Mouse (Mus musculus) lung, embryonic 14.5 days (tissue): ENCODE measurements around the gene Tbc1d10c. TPM values are rescaled to one million over a fixed set of nuclear protein-coding genes. Genes with fewer than 3 reads are reported as not detected.

Experiments used
- ATAC-seq: fragments of 200-750 bp; cut with Nextera tagmentation; 2 replicates; pipeline ENCODE4 v1.8.0; 2017; ENCODE audit warnings: mild to moderate bottlenecking, moderate TSS enrichment, moderate library complexity; ENCODE audit not compliant: insufficient read depth
- DNase-seq: peaks from one replicate; pipeline ENCODE4 v3.0.0-alpha.2; 2015
- H3K27ac ChIP-seq: fragments of 300-500 bp; sonication (generic); 2 replicates; pipeline ENCODE4 v1.5.1; 2014; ENCODE audit warnings: low read depth, mild to moderate bottlenecking, moderate library complexity
- H3K27me3 ChIP-seq: fragments of 300-500 bp; sonication (generic); 2 replicates; pipeline ENCODE4 v1.6.1; 2014; ENCODE audit warnings: low read length, control low read depth; ENCODE audit not compliant: insufficient read depth
- H3K36me3 ChIP-seq: fragments of 300-500 bp; sonication (generic); 2 replicates; pipeline ENCODE4 v1.6.1; 2014; ENCODE audit warnings: control low read depth; ENCODE audit not compliant: insufficient read depth
- H3K4me1 ChIP-seq: fragments of 300-500 bp; sonication (generic); 2 replicates; pipeline ENCODE4 v1.6.1; 2014; ENCODE audit warnings: antibody characterized with exemption, control low read depth; ENCODE audit not compliant: insufficient read depth
- H3K4me2 ChIP-seq: fragments of 300-500 bp; sonication (generic); 2 replicates; pipeline ENCODE4 v1.6.1; 2014; ENCODE audit warnings: mild to moderate bottlenecking
- H3K4me3 ChIP-seq: fragments of 300-500 bp; sonication (generic); 2 replicates; pipeline ENCODE4 v1.5.1; 2014; ENCODE audit warnings: low read depth, low read length
- H3K9ac ChIP-seq: fragments of 300-500 bp; sonication (generic); 2 replicates; pipeline ENCODE4 v1.6.1; 2014
- H3K9me3 ChIP-seq: fragments of 300-500 bp; sonication (generic); 2 replicates; pipeline ENCODE4 v1.6.1; 2016; ENCODE audit warnings: low read depth, low read length, control low read depth
- CTCF ChIP-seq: IDR thresholded peaks from 2 replicates; pipeline ENCODE4 v1.5.1; 2016; ENCODE audit warnings: antibody characterized with exemption, low read depth
- WGBS: fragments of 180-500 bp; shearing (Covaris S2); extraction: QIAGEN DNeasy Blood & Tissue Kit; methylation state at CpG from one replicate; pipeline ENCODE4 v1.1.7; 2014; 5-methylcytosine and 5-hydroxymethylcytosine counted together
- polyA plus RNA-seq: library from polyadenylated mRNA; unstranded; fragments of >200 nt; fragmentation: Nextera tagmentation; extraction: Ambion mirVana; gene quantifications from 2 replicates; pipeline ENCODE4 v1.2.1, GENCODE M21; 2014

Gene Tbc1d10c
- 1.8 and 2.4 TPM in 2 replicates for polyA plus RNA-seq

DNA sequence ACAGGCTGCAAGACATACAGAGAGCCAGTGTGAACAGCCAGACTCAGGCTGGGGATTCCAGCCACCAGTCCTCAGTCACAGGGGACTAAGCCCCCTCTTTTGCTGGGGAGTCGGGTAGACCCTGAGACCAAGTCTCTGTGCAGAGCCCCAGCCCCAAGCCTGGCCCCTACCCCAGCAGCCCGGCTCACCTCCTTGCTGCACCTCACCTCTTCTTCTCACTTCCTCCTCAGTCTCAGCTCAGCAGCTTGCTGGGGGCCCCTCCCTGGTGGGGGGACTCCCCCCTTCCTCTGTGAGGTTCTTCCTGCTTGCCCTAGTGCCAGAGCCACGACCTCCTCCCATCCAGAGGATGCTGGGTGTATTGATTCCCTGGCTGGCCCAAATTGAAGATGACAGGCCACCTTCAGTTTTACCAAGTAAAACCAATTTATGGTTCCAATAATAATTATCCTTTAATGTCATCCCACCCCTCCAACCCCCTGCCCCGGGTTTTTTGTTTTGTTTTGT, at the start of gene Tbc1d10c:
Tbc1d10c (minus strand) TSS at position 454 of the 504 bp plus-strand sequence.
- peaks cover 29% of the 10 kb centered on the region for H3K36me3 ChIP-seq
- no peaks in the 10 kb centered on the region for H3K27me3 ChIP-seq
- peak within 1 kb of the TSS; percentile 98 for H3K4me2 ChIP-seq
- peak within 1 kb of the TSS; percentile 90 for H3K27ac ChIP-seq
- no peak for TF ChIP-seq CTCF
- no peak for DNase-seq
- peaks cover 11% of the 10 kb centered on the region for H3K4me1 ChIP-seq
- WGBS, result 51% methylated on average over 4 of the region's 4 CpGs
- H3K9ac ChIP-seq, result peak within 1 kb of the TSS; percentile 95
- H3K4me3 ChIP-seq, result peak within 1 kb of the TSS; percentile 96
- no peak for ATAC-seq
- no peaks in the 10 kb centered on the region for H3K9me3 ChIP-seq

GRCm38 (mm10) chr19:4240247-4240668, 49.2 kb upstream of the Tbc1d10c start:
- 46% methylated on average over 8 of the region's 8 CpGs for WGBS
- no peak for DNase-seq
- H3K4me3 ChIP-seq, result no peak overlapping the region
- no peaks in the 10 kb centered on the region for H3K27me3 ChIP-seq
- no peak overlapping the region for H3K27ac ChIP-seq
- ATAC-seq, result no peak
- H3K9ac ChIP-seq, result no peak overlapping the region
- H3K36me3 ChIP-seq, result no peaks in the 10 kb centered on the region
- H3K4me2 ChIP-seq, result no peak overlapping the region
- 0 out of 2 replicates have a peak, but pooled peaks have one; percentile 2 for TF ChIP-seq CTCF
- H3K4me1 ChIP-seq, result no peaks in the 10 kb centered on the region
- no peaks in the 10 kb centered on the region for H3K9me3 ChIP-seq

GRCm38 (mm10) chr19:4234548-4234947, 43.5 kb upstream of the Tbc1d10c start:
- H3K4me1 ChIP-seq, result peaks cover 4% of the 10 kb centered on the region; the same call in 1 of the 2 replicates
- H3K9ac ChIP-seq, result no peak overlapping the region
- no peak overlapping the region for H3K27ac ChIP-seq
- H3K9me3 ChIP-seq, result no peaks in the 10 kb centered on the region
- no peak for TF ChIP-seq CTCF
- no peak for DNase-seq
- no peaks in the 10 kb centered on the region for H3K36me3 ChIP-seq
- no peak overlapping the region for H3K4me3 ChIP-seq
- 72% methylated on average over 4 of the region's 4 CpGs for WGBS
- no peak overlapping the region for H3K4me2 ChIP-seq
- no peaks in the 10 kb centered on the region for H3K27me3 ChIP-seq
- ATAC-seq, result no peak

GRCm38 (mm10) chr19:4232651-4233050, 41.6 kb upstream of the Tbc1d10c start:
- ATAC-seq (no peak), DNase-seq (no peak)
- WGBS, result 75% methylated on average over 7 of the region's 7 CpGs
- Histone ChIP-seq H3K9me3 (no peaks in the 10 kb centered on the region), H3K4me1 (peaks cover 4% of the 10 kb centered on the region; the same call in 1 of the 2 replicates), H3K36me3 (no peaks in the 10 kb centered on the region), H3K4me2 (peak overlapping the region; percentile 82; the same call in 1 of the 2 replicates), H3K27me3 (no peaks in the 10 kb centered on the region; the same call in 1 of the 2 replicates), H3K4me3 (no peak overlapping the region; the same call in 1 of the 2 replicates), H3K27ac (0 out of 2 replicates have a peak overlapping the region, but pooled peaks have one; percentile 81), H3K9ac (no peak overlapping the region)
- TF ChIP-seq CTCF, result no peak

DNA sequence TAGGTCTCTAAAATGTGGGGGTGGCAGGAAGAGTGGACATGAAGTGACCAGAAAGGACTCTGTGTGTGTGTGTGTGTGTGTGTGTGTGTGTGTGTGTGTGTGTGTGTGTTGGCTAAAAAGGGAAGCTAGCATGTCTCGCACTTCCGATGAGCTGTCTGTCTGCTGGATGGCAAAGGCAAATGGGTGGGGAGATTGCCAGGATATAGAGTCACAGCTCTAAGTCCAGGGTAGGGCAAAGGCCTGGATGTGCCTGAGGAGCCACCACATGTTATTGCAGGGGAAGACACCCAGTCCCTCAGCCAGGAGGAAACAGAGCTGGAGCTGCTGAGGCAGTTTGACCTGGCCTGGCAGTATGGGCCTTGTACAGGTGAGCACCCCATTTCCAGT, 41.1 kb upstream of the Tbc1d10c start:
- no peaks in the 10 kb centered on the region for H3K9me3 ChIP-seq
- H3K9ac ChIP-seq, result peak overlapping the region; percentile 60
- H3K27me3 ChIP-seq, result no peaks in the 10 kb centered on the region; the same call in 1 of the 2 replicates
- no peaks in the 10 kb centered on the region for H3K36me3 ChIP-seq
- ATAC-seq, result peak; percentile 10; the same call in 1 of the 2 replicates
- TF ChIP-seq CTCF, result no peak
- 32% methylated on average over 2 of the region's 2 CpGs for WGBS
- peaks cover 4% of the 10 kb centered on the region; the same call in 1 of the 2 replicates for H3K4me1 ChIP-seq
- H3K4me2 ChIP-seq, result peak overlapping the region; percentile 82
- DNase-seq, result no peak
- H3K4me3 ChIP-seq, result peak overlapping the region; percentile 53
- H3K27ac ChIP-seq, result peak overlapping the region; percentile 81

DNA sequence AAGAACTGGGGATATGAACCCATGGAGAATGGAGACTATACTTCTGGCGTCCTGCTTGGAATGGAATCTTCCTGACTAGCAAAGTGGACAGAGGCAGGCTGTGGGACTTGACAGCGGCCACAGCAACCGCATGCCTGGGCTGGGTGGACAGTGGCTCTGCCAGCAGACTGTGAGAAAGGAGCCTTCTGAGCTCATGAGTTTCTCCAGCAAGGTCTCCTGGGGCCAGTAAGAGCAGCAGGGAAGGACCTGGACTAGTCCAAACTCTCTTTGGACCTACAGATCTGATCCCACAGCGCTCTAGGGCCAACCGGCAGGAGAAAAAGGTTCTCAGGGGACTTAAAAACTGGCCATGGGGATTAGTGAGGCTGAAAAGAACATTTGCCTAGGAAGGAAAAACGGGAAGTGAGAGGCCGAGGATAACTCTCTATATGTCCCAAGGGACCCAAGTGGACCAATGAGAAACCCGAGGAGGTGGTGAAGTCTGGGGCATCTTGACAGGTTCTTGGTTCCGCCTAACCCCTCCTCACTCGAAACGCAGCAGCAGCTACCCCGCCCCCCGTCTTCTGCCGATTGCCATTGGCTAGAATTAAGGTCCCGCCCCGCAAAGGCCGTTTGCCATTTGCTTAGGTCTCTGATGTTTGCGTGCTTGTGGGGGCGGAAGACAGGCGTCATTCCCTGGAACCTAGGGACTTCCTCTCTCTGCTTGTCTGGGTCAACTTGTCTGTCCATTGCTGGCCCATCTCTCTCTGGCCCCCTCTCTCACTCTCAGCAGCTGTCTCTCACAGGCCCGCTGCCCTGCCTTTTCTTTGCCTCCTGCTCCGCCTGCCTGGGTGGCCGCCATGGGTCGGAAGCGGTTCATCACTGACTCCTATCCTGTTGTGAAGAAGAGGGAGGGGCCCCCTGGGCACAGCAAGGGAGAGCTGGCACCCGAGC, 40.4 kb upstream of the Tbc1d10c start, which contains the start of gene Pold4:
Pold4 (plus strand) TSS at position 647 of the 933 bp plus-strand sequence.
- no peaks in the 10 kb centered on the region; the same call in 1 of the 2 replicates for H3K27me3 ChIP-seq
- H3K4me3 ChIP-seq, result peak within 1 kb of the TSS; percentile 53
- H3K9ac ChIP-seq, result peak within 1 kb of the TSS; percentile 60
- no peaks in the 10 kb centered on the region for H3K36me3 ChIP-seq
- no peaks in the 10 kb centered on the region for H3K9me3 ChIP-seq
- peak; percentile 90 for ATAC-seq
- TF ChIP-seq CTCF, result no peak
- DNase-seq, result peak; percentile 97
- H3K4me1 ChIP-seq, result peaks cover 4% of the 10 kb centered on the region; the same call in 1 of the 2 replicates
- 9% methylated on average over 26 of the region's 26 CpGs for WGBS
- H3K4me2 ChIP-seq, result peak within 1 kb of the TSS; percentile 82
- peak within 1 kb of the TSS; percentile 81 for H3K27ac ChIP-seq
